Mouse (Mus musculus): ENCODE results near the gene Hras. TPM values are rescaled to one million over a fixed set of nuclear protein-coding genes. Genes with fewer than 3 reads are reported as not detected.
A peak's percentile ranks its signal among the peaks of the same experiment; 100 is the strongest.

Hras gene
- polyA plus RNA-seq, 1 experiment from 2014 or later: 84.2 TPM

- Histone ChIP-seq H3K4me1 (peaks cover 35% of the 10 kb centered on the region), H3K36me3 (no peaks in the 10 kb centered on the region), H3K4me3 (no peak overlapping the region), H3K27ac (replicated peaks) (no peak overlapping the region), H3K27me3 (ENCODE audit: low read depth, poor library complexity, severe bottlenecking) (no peaks in the 10 kb centered on the region), H3K9me3 (replicated peaks) (no peaks in the 10 kb centered on the region)
- WGBS: 86% methylated on average over 12 of the region's 12 CpGs
- DNase-seq (ENCODE audit: low spot score): no peak
Measured at GRCm38 (mm10) chr7:141210137-141210536, 16.3 kb upstream of the Hras start.

- Histone ChIP-seq H3K27me3 (ENCODE audit: low read depth, poor library complexity, severe bottlenecking) (no peaks in the 10 kb centered on the region), H3K9me3 (replicated peaks) (no peaks in the 10 kb centered on the region), H3K4me1 (peaks cover 29% of the 10 kb centered on the region), H3K36me3 (no peaks in the 10 kb centered on the region), H3K4me3 (no peak overlapping the region), H3K27ac (replicated peaks) (peak overlapping the region; percentile 42; the same call in 1 of the 2 replicates)
- no peak for DNase-seq (ENCODE audit: low spot score)
- 76% methylated on average over 3 of the region's 3 CpGs for WGBS
Measured at GRCm38 (mm10) chr7:141209526-141209925, 15.7 kb upstream of the Hras start.

DNA sequence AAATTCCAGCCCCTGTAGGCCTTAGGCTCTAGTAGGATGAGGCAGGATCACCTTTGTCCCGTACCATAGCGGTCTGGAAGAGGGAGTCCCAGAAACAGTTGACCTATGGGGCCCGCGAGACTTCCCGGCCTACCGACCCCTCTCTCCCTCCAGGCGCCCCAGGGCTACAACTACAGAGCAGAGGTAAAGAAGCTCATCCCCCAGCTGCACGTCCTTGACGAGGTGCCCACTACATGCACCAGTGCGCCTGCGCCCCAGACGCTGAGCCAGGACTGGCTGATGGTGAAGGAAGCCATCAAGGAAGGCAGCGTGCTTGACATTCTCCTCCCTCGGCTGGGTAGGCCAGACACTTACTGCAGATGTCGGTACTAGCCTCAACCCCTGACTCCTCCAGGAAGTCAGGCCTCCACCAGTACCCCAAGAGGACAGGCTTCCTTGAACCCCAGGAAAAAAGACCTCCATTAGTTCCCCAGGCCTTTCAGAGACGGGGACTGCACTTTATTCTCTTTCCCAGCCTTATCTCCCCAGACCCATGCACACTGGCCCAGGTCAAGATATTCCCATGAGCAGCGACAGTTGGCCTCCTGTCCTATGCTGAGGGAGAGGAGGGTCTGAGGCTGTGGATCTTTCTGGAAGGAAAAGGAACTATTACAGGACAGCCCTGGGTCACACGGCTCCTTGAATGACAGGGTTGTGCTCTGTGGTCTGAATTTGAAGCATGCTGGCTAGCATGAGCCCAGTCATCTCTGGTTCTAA is 12.6 kb upstream of the Hras start:
- 91% methylated on average over 18 of the region's 18 CpGs for WGBS
- Histone ChIP-seq H3K27ac (replicated peaks) (no peak overlapping the region), H3K4me3 (no peak overlapping the region)

GRCm38 (mm10) chr7:141205504-141205903 is 11.7 kb upstream of the Hras start:
- no peak for DNase-seq (ENCODE audit: low spot score)
- H3K9me3 ChIP-seq (replicated peaks): no peaks in the 10 kb centered on the region
- no peak overlapping the region for H3K27ac ChIP-seq (replicated peaks)
- no peaks in the 10 kb centered on the region for H3K36me3 ChIP-seq
- H3K27me3 ChIP-seq (ENCODE audit: low read depth, poor library complexity, severe bottlenecking): no peaks in the 10 kb centered on the region
- 92% methylated on average over 5 of the region's 5 CpGs for WGBS
- no peak overlapping the region for H3K4me3 ChIP-seq
- H3K4me1 ChIP-seq: 0 out of 2 replicates have a peak, but pooled peaks cover 2% of the 10 kb centered on the region

More for the DNA sequence above, 12.6 kb upstream of the Hras start:
- no peaks in the 10 kb centered on the region for H3K9me3 ChIP-seq (replicated peaks)
- peaks cover 10% of the 10 kb centered on the region; the same call in 1 of the 2 replicates for H3K4me1 ChIP-seq
- DNase-seq (ENCODE audit: low spot score): no peak
- no peaks in the 10 kb centered on the region for H3K27me3 ChIP-seq (ENCODE audit: low read depth, poor library complexity, severe bottlenecking)
- H3K36me3 ChIP-seq: no peaks in the 10 kb centered on the region

GRCm38 (mm10) chr7:141204546-141204945 is 10.7 kb upstream of the Hras start:
- Histone ChIP-seq H3K27ac (replicated peaks) (no peak overlapping the region), H3K4me1 (no peaks in the 10 kb centered on the region), H3K9me3 (replicated peaks) (no peaks in the 10 kb centered on the region), H3K36me3 (0 out of 2 replicates have a peak, but pooled peaks cover 3% of the 10 kb centered on the region), H3K4me3 (no peak overlapping the region), H3K27me3 (ENCODE audit: low read depth, poor library complexity, severe bottlenecking) (no peaks in the 10 kb centered on the region)
- WGBS: 81% methylated on average over 3 of the region's 3 CpGs
- DNase-seq (ENCODE audit: low spot score): no peak

GRCm38 (mm10) chr7:141198121-141198520 is 4.3 kb upstream of the Hras start:
- 94% methylated on average over 4 of the region's 4 CpGs for WGBS
- no peak overlapping the region for H3K4me3 ChIP-seq
- no peaks in the 10 kb centered on the region for H3K9me3 ChIP-seq (replicated peaks)
- H3K4me1 ChIP-seq: peaks cover 26% of the 10 kb centered on the region
- H3K27me3 ChIP-seq (ENCODE audit: low read depth, poor library complexity, severe bottlenecking): no peaks in the 10 kb centered on the region
- no peak overlapping the region for H3K27ac ChIP-seq (replicated peaks)
- no peak for DNase-seq (ENCODE audit: low spot score)
- H3K36me3 ChIP-seq: peaks cover 11% of the 10 kb centered on the region; the same call in 1 of the 2 replicates

GRCm38 (mm10) chr7:141196619-141197282 is 2.9 kb upstream of the Hras start:
- Histone ChIP-seq H3K36me3 (peaks cover 19% of the 10 kb centered on the region), H3K27ac (replicated peaks) (no peak overlapping the region), H3K4me1 (peaks cover 39% of the 10 kb centered on the region), H3K27me3 (ENCODE audit: low read depth, poor library complexity, severe bottlenecking) (no peaks in the 10 kb centered on the region), H3K4me3 (no peak overlapping the region), H3K9me3 (replicated peaks) (no peaks in the 10 kb centered on the region)
- WGBS: 95% methylated on average over 8 of the region's 8 CpGs
- DNase-seq (ENCODE audit: low spot score): no peak

- peaks cover 29% of the 10 kb centered on the region for H3K36me3 ChIP-seq
- peak overlapping the region; percentile 87 for H3K4me3 ChIP-seq
- no peaks in the 10 kb centered on the region for H3K9me3 ChIP-seq (replicated peaks)
- 94% methylated on average over 2 of the region's 2 CpGs for WGBS
- no peak for DNase-seq (ENCODE audit: low spot score)
- H3K27me3 ChIP-seq (ENCODE audit: low read depth, poor library complexity, severe bottlenecking): no peaks in the 10 kb centered on the region
- H3K27ac ChIP-seq (replicated peaks): no peak overlapping the region; the same call in 1 of the 2 replicates
- peaks cover 42% of the 10 kb centered on the region for H3K4me1 ChIP-seq
Measured at GRCm38 (mm10) chr7:141195754-141196153, 1.9 kb upstream of the Hras start.

DNA sequence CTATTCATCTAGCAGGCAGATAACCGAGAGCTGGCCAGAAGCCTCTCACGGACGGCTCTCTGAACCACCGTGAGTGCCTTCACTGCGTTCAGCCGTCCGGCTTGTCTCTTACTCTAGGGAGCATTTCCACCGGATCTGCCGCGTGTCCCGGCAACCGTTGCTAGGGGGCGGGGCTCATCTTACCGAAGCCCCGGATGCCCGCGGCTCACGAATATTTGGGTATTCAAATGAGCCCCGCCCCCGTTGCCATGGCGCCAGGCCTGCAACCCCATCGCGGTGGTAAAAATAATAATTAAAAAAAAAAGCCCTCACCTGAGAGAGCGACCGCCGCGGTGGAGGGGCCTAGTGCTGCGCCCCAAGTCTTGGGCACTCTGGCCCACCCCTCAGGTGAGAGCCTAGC is 1.0 kb upstream of the Hras start:
- Histone ChIP-seq H3K4me1 (peaks cover 42% of the 10 kb centered on the region), H3K27ac (replicated peaks) (peak overlapping the region; percentile 94), H3K9me3 (replicated peaks) (no peaks in the 10 kb centered on the region), H3K36me3 (peaks cover 37% of the 10 kb centered on the region), H3K4me3 (peak overlapping the region; percentile 87), H3K27me3 (ENCODE audit: low read depth, poor library complexity, severe bottlenecking) (no peaks in the 10 kb centered on the region)
- peak; percentile 97 for DNase-seq (ENCODE audit: low spot score)
- 1% methylated on average over 28 of the region's 28 CpGs for WGBS

- no peaks in the 10 kb centered on the region for H3K9me3 ChIP-seq (replicated peaks)
- peaks cover 39% of the 10 kb centered on the region for H3K36me3 ChIP-seq
- DNase-seq (ENCODE audit: low spot score): no peak
- WGBS: under 1% methylated on average over 23 of the region's 23 CpGs
- peak overlapping the region; percentile 94 for H3K27ac ChIP-seq (replicated peaks)
- peak overlapping the region; percentile 87 for H3K4me3 ChIP-seq
- no peaks in the 10 kb centered on the region for H3K27me3 ChIP-seq (ENCODE audit: low read depth, poor library complexity, severe bottlenecking)
- peaks cover 42% of the 10 kb centered on the region for H3K4me1 ChIP-seq
Measured at GRCm38 (mm10) chr7:141194409-141194808, 604 bp upstream of the Hras start.

GRCm38 (mm10) chr7:141193348-141193856 is 403 bp downstream of the Hras start:
- DNase-seq (ENCODE audit: low spot score): no peak

GRCm38 (mm10) chr7:141192776-141193347 is 943 bp downstream of the Hras start:
- 31% methylated on average over 12 of the region's 12 CpGs for WGBS

More at GRCm38 (mm10) chr7:141193348-141193856, 403 bp downstream of the Hras start:
- Histone ChIP-seq H3K27ac (replicated peaks) (peak overlapping the region; percentile 94), H3K4me3 (peak overlapping the region; percentile 87), H3K4me1 (peaks cover 42% of the 10 kb centered on the region), H3K36me3 (peaks cover 49% of the 10 kb centered on the region), H3K9me3 (replicated peaks) (no peaks in the 10 kb centered on the region), H3K27me3 (ENCODE audit: low read depth, poor library complexity, severe bottlenecking) (no peaks in the 10 kb centered on the region)
- under 1% methylated on average over 43 of the region's 43 CpGs for WGBS

More at GRCm38 (mm10) chr7:141192776-141193347, 943 bp downstream of the Hras start:
- H3K27ac ChIP-seq (replicated peaks): peak overlapping the region; percentile 94
- no peaks in the 10 kb centered on the region for H3K9me3 ChIP-seq (replicated peaks)
- peaks cover 42% of the 10 kb centered on the region for H3K4me1 ChIP-seq
- H3K4me3 ChIP-seq: peak overlapping the region; percentile 87
- no peaks in the 10 kb centered on the region for H3K27me3 ChIP-seq (ENCODE audit: low read depth, poor library complexity, severe bottlenecking)
- peaks cover 49% of the 10 kb centered on the region for H3K36me3 ChIP-seq
- DNase-seq (ENCODE audit: low spot score): no peak
